Mouse (Mus musculus) CH12.LX (cell line): ENCODE results near the gene Cda. TPM values are rescaled to one million over a fixed set of nuclear protein-coding genes. Genes with fewer than 3 reads are reported as not detected.

Source experiments
- DNase-seq: peaks from one replicate; pipeline ENCODE4 v3.0.0-alpha.2; 2013; ENCODE audit errors: extremely low read depth
- H3K27ac ChIP-seq: 2 replicates; pipeline ENCODE4 v1.5.1; 2012; ENCODE audit warnings: low read depth, mild to moderate bottlenecking, control low read depth, moderate library complexity; ENCODE audit not compliant: insufficient read depth
- H3K27me3 ChIP-seq: replicated peaks from 2 replicates; pipeline ENCODE3; 2012; ENCODE audit warnings: inconsistent platforms
- H3K36me3 ChIP-seq, 2 experiments: replicated peaks in 1 of 2; 2 replicates each; pipeline versions ENCODE3 to v1.6.1; 2012; ENCODE audit warnings: inconsistent platforms in 1 of 2, low read length in 1 of 2, mild to moderate bottlenecking in 1 of 2, mixed read lengths in 1 of 2, moderate library complexity in 1 of 2; ENCODE audit not compliant: control insufficient read depth in 1 of 2, insufficient read depth in 1 of 2
- H3K4me1 ChIP-seq, 2 experiments: 2 replicates each; pipeline ENCODE4 v1.6.1; 2012; ENCODE audit warnings: inconsistent platforms in 1 of 2, moderate library complexity in 1 of 2; ENCODE audit not compliant: insufficient read depth in 2 of 2, control insufficient read depth in 1 of 2
- H3K4me2 ChIP-seq: 2 replicates; pipeline ENCODE4 v1.6.1; 2012; ENCODE audit warnings: low read depth, mild to moderate bottlenecking, control low read depth; ENCODE audit not compliant: poor library complexity, insufficient read depth, severe bottlenecking
- H3K4me3 ChIP-seq, 3 experiments: fragments of 150-350 bp in 1 of 3; sonication (generic) in 1 of 3; replicated peaks in 1 of 3; 2 replicates each; pipeline versions ENCODE3 to v1.5.1; 2011 to 2012; ENCODE audit warnings: low read depth in 2 of 3, low read length in 2 of 3, mild to moderate bottlenecking in 2 of 3, moderate library complexity in 2 of 3, control low read depth in 1 of 3, improper control_type of control experiment in 1 of 3, inconsistent platforms in 1 of 3, mixed read lengths in 1 of 3; ENCODE audit not compliant: poor library complexity in 1 of 3
- H3K79me2 ChIP-seq: replicated peaks from 2 replicates; pipeline ENCODE4 v1.6.1; 2012; ENCODE audit warnings: mild to moderate bottlenecking, moderate library complexity; ENCODE audit not compliant: control insufficient read depth, poor library complexity, insufficient read depth, severe bottlenecking; ENCODE audit errors: extremely low read depth
- H3K9ac ChIP-seq: 2 replicates; pipeline ENCODE4 v1.6.1; 2012; ENCODE audit warnings: low read depth, mild to moderate bottlenecking, control low read depth, moderate library complexity; ENCODE audit not compliant: insufficient read depth
- H3K9me3 ChIP-seq: replicated peaks from 2 replicates; pipeline ENCODE3; 2012; ENCODE audit warnings: low read length, inconsistent platforms, mixed read lengths
- BHLHE40 ChIP-seq: IDR thresholded peaks from 2 replicates; pipeline ENCODE4 v1.6.1; 2011; ENCODE audit warnings: mild to moderate bottlenecking, low read depth, low read length, improper control_type of control experiment
- CHD1 ChIP-seq: IDR thresholded peaks from 2 replicates; pipeline ENCODE4 v1.6.1; 2012; ENCODE audit warnings: low read depth, low read length, improper control_type of control experiment, inconsistent platforms
- CHD2 ChIP-seq: IDR thresholded peaks from 2 replicates; pipeline ENCODE4 v1.6.1; 2011; ENCODE audit warnings: low read length, improper control_type of control experiment
- CTCF ChIP-seq, 2 experiments: IDR thresholded peaks in 1 of 2; conservative IDR thresholded peaks in 1 of 2; 2 replicates each; pipeline ENCODE4 v1.5.1; 2011 to 2012; ENCODE audit warnings: low read depth in 2 of 2, low read length in 2 of 2, improper control_type of control experiment in 1 of 2, inconsistent platforms in 1 of 2, mild to moderate bottlenecking in 1 of 2, moderate library complexity in 1 of 2
- ELF1 ChIP-seq: IDR thresholded peaks from 2 replicates; pipeline ENCODE4 v1.6.1; 2014; ENCODE audit warnings: low read depth, mild to moderate bottlenecking, inconsistent platforms, low read length, improper control_type of control experiment
- EP300 ChIP-seq: IDR thresholded peaks from 2 replicates; pipeline ENCODE4 v1.6.1; 2011; ENCODE audit warnings: low read length, improper control_type of control experiment
- ETS1 ChIP-seq: conservative IDR thresholded peaks from 2 replicates; pipeline ENCODE4 v1.6.1; 2012; ENCODE audit warnings: low read depth, mild to moderate bottlenecking, inconsistent platforms, low read length, improper control_type of control experiment, moderate library complexity
- IRF4 ChIP-seq: IDR thresholded peaks from 2 replicates; pipeline ENCODE4 v1.6.1; 2014; ENCODE audit warnings: low read depth, mild to moderate bottlenecking, inconsistent platforms, low read length, improper control_type of control experiment
- JUN ChIP-seq: IDR thresholded peaks from 2 replicates; pipeline ENCODE4 v1.6.1; 2011; ENCODE audit warnings: low read depth, mild to moderate bottlenecking, low read length, improper control_type of control experiment, moderate library complexity; ENCODE audit not compliant: insufficient read depth
- KAT2A ChIP-seq: IDR thresholded peaks from 2 replicates; pipeline ENCODE4 v1.6.1; 2012; ENCODE audit warnings: low read length, improper control_type of control experiment, inconsistent platforms; ENCODE audit not compliant: insufficient replicate concordance
- MAFK ChIP-seq: IDR thresholded peaks from 2 replicates; pipeline ENCODE4 v1.6.1; 2011; ENCODE audit warnings: low read length, improper control_type of control experiment; ENCODE audit not compliant: insufficient replicate concordance
- MAZ ChIP-seq: IDR thresholded peaks from 2 replicates; pipeline ENCODE4 v1.6.1; 2012; ENCODE audit warnings: low read depth, mild to moderate bottlenecking, inconsistent platforms, low read length, improper control_type of control experiment, moderate library complexity
- MEF2A ChIP-seq: IDR thresholded peaks from 2 replicates; pipeline ENCODE4 v1.6.1; 2014; ENCODE audit warnings: low read depth, mild to moderate bottlenecking, inconsistent platforms, low read length, improper control_type of control experiment, borderline replicate concordance
- NELFE ChIP-seq: IDR thresholded peaks from 2 replicates; pipeline ENCODE4 v1.6.1; 2011; ENCODE audit warnings: low read depth, low read length, improper control_type of control experiment
- NRF1 ChIP-seq: IDR thresholded peaks from 2 replicates; pipeline ENCODE4 v1.6.1; 2014; ENCODE audit warnings: low read depth, mild to moderate bottlenecking, inconsistent platforms, low read length, improper control_type of control experiment, moderate library complexity
- POLR2A ChIP-seq: IDR thresholded peaks from 2 replicates; pipeline ENCODE4 v1.6.1; 2011; ENCODE audit warnings: low read depth, mild to moderate bottlenecking, improper control_type of control experiment, low read length
- POLR2AphosphoS2 ChIP-seq: IDR thresholded peaks from 2 replicates; pipeline ENCODE4 v1.6.1; 2011; ENCODE audit warnings: low read depth, low read length, improper control_type of control experiment
- RAD21 ChIP-seq: IDR thresholded peaks from 2 replicates; pipeline ENCODE4 v1.6.1; 2011; ENCODE audit warnings: low read depth, mild to moderate bottlenecking, low read length, improper control_type of control experiment, moderate library complexity
- SIN3A ChIP-seq: IDR thresholded peaks from 2 replicates; pipeline ENCODE4 v1.6.1; 2012; ENCODE audit warnings: low read length, improper control_type of control experiment, inconsistent platforms
- SMC3 ChIP-seq: IDR thresholded peaks from 2 replicates; pipeline ENCODE4 v1.6.1; 2011; ENCODE audit warnings: low read depth, low read length, improper control_type of control experiment
- TCF12 ChIP-seq: IDR thresholded peaks from 2 replicates; pipeline ENCODE4 v1.6.1; 2014; ENCODE audit warnings: low read depth, mild to moderate bottlenecking, inconsistent platforms, low read length, improper control_type of control experiment
- UBTF ChIP-seq: IDR thresholded peaks from 2 replicates; pipeline ENCODE4 v1.6.1; 2012; ENCODE audit warnings: low read depth, mild to moderate bottlenecking, inconsistent platforms, low read length, improper control_type of control experiment, moderate library complexity
- ZC3H11A ChIP-seq: IDR thresholded peaks from 2 replicates; pipeline ENCODE4 v1.6.1; 2012; ENCODE audit warnings: low read depth, mild to moderate bottlenecking, inconsistent platforms, low read length, improper control_type of control experiment
- ZKSCAN1 ChIP-seq: IDR thresholded peaks from 2 replicates; pipeline ENCODE4 v1.6.1; 2012; ENCODE audit warnings: low read depth, inconsistent platforms, low read length, improper control_type of control experiment, borderline replicate concordance
- dilution Hi-C: fragments of 300-500 bp; cut with MboI; formaldehyde crosslinking; loops from 2 replicates; pipeline ENCODE4 v1.14.3; 2020; ENCODE audit warnings: low sequenced_read_pairs; ENCODE audit not compliant: extremely low pct_unique_long_range_greater_than_20kb, extremely low pct_ligation_motif_present
- in situ Hi-C: fragments of 300-500 bp; cut with MboI; formaldehyde crosslinking; loops from 3 replicates; pipeline ENCODE4 v1.14.3; 2019; ENCODE audit warnings: low sequenced_read_pairs, low pct_ligation_motif_present, low pct_unique_long_range_greater_than_20kb, mixed read lengths
- polyA plus RNA-seq: library from polyadenylated mRNA; unstranded; fragments of >175 nt; gene quantifications from 2 replicates; pipeline ENCODE4 v1.2.1, GENCODE M21; 2012; ENCODE audit warnings: low read depth; ENCODE audit not compliant: insufficient read length
- total RNA-seq, 2 experiments: library from RNA; depleted of rRNA; stranded (reverse); fragments of 300-350 nt in 1 of 2; fragments of >200 nt in 1 of 2; gene quantifications; 2 replicates each; pipeline ENCODE4 v1.2.3; 2012 to 2014

Gene Cda
- total and polyA plus RNA-seq, 3 experiments = not detected

DNA sequence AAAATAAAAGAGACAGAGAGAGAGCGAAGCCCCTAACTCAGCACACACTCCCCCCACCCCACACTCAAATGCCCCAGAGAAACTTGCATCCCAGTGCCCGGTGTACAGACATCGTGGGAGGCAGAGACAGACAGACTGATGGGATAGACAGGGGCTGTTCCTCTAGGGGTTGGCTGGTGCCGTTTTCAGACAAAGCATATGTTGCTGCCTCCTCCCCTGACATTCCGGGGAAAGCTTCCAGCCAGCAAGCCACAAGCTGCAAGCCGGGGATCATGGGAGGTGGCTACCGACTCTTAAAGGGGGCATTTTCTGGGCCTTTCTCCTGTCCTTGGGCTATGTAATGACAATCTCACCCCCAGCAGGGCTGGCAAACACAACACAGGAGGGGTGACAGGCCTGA, 25.9 kb upstream of the Cda start:
- H3K36me3 ChIP-seq = no peaks in the 10 kb centered on the region

DNA sequence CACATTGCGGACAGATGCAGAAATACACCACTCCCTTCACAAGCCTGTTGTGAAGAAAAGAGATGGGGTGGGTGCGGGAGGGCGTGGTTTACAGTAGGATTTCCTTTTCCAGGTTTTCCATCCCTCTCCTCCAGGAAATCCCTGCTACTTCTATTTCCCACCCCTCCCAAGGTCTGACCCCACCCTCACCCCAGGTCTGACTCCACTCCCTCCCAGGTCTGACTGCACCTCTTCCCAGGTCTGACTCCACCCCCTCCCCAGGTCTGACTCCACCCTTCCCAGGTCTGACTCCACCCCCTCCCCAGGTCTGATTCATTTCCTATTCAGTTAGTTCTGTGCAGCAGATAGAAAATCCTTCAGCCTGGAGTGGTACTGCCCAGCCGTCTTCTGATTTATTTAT, 16.0 kb upstream of the Cda start:
- no peak for TF ChIP-seq ZKSCAN1
- no peak for TF ChIP-seq ZC3H11A
- TF ChIP-seq ELF1 = no peak
- no peak for TF ChIP-seq BHLHE40
- TF ChIP-seq MAZ = no peak
- TF ChIP-seq MAFK = no peak
- no peak for TF ChIP-seq SIN3A
- TF ChIP-seq CHD1 = no peak
- no peak for TF ChIP-seq CHD2
- TF ChIP-seq MEF2A = no peak
- no peak for TF ChIP-seq SMC3
- no peak for TF ChIP-seq UBTF
- no peak for TF ChIP-seq POLR2AphosphoS2
- TF ChIP-seq NRF1 = no peak
- TF ChIP-seq KAT2A = no peak
- Histone ChIP-seq H3K36me3 (no peaks in the 10 kb centered on the region), H3K4me2 (no peak overlapping the region), H3K9ac (no peak overlapping the region), H3K27ac (no peak overlapping the region), H3K4me1 (no peaks in the 10 kb centered on the region), H3K27me3 (peaks cover 86% of the 10 kb centered on the region), H3K4me3 (no peak overlapping the region), H3K9me3 (peaks cover 4% of the 10 kb centered on the region), H3K79me2 (no peaks in the 10 kb centered on the region)
- dilution Hi-C loops (no loop called here), in situ Hi-C loops (no loop called here)
- no peak for DNase-seq

More for the DNA sequence above, 25.9 kb upstream of the Cda start:
- Histone ChIP-seq H3K9me3 (peaks cover 18% of the 10 kb centered on the region), H3K79me2 (no peaks in the 10 kb centered on the region), H3K4me2 (no peak overlapping the region), H3K27ac (no peak overlapping the region), H3K9ac (no peak overlapping the region), H3K27me3 (peaks cover 53% of the 10 kb centered on the region), H3K4me1 (no peaks in the 10 kb centered on the region), H3K4me3 (no peak overlapping the region)
- no peak for DNase-seq
- dilution Hi-C loops = no loop called here
- TF ChIP-seq ELF1 (no peak), ZC3H11A (no peak)
- in situ Hi-C loops = no loop called here

DNA sequence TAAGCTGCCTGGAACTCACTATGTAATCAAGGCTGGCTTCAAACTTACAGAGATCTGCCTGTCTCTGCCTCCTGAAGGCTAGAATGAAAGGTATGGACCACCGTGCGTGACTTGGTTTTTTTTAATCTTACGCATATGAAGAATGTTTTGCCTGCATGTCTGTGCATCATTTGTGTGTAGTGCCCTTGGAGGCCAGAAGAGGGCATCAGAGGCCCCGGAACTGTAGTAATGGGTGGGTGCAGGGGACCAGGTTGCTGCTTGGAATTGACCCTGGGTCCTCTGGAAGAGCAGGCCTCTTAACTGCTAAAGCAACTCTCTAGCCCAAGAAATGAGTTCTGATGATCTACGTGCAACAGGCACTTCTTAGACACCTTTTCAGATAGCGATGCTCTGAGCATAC, 14.7 kb upstream of the Cda start:
- no peaks in the 10 kb centered on the region for H3K36me3 ChIP-seq
- H3K9me3 ChIP-seq = peaks cover 4% of the 10 kb centered on the region
- no peak for TF ChIP-seq NRF1
- no peak for TF ChIP-seq JUN
- TF ChIP-seq POLR2A = no peak
- peak; percentile 47 for TF ChIP-seq SMC3
- TF ChIP-seq IRF4 = no peak
- TF ChIP-seq ZC3H11A = no peak
- TF ChIP-seq BHLHE40 = no peak
- TF ChIP-seq ELF1 = no peak
- no peak for TF ChIP-seq SIN3A
- peak; percentile 10 for TF ChIP-seq RAD21
- no peak for TF ChIP-seq EP300
- peak; percentile 28 to 55; a peak in 3 of 4 replicates for TF ChIP-seq CTCF (conservative IDR thresholded peaks at IDR 0.05 in 1 of 2, IDR thresholded peaks at IDR 0.05 in 1 of 2; ENCODE audit: low read depth in 2 of 2, low read length in 2 of 2)
- no peak for TF ChIP-seq NELFE
- no peak for TF ChIP-seq ETS1
- TF ChIP-seq TCF12 = no peak
- TF ChIP-seq POLR2AphosphoS2 = no peak
- TF ChIP-seq MEF2A = no peak
- peaks cover 88% of the 10 kb centered on the region for H3K27me3 ChIP-seq
- no peak overlapping the region for H3K4me2 ChIP-seq
- H3K79me2 ChIP-seq = no peaks in the 10 kb centered on the region
- H3K9ac ChIP-seq = no peak overlapping the region
- no peak overlapping the region for H3K4me3 ChIP-seq
- in situ Hi-C loops = no loop called here
- no peaks in the 10 kb centered on the region for H3K4me1 ChIP-seq
- dilution Hi-C loops = no loop called here
- H3K27ac ChIP-seq = no peak overlapping the region
- DNase-seq = peak; percentile 12
